Mouse (Mus musculus): ENCODE measurements around the gene Syt5. TPM values are rescaled to one million over a fixed set of nuclear protein-coding genes. Genes with fewer than 3 reads are reported as not detected.

Gene Syt5
- polyA plus RNA-seq (2015; fragmentation: Illumina TruSeq; extraction: RNeasy Lipid Tissue Mini Kit (QIAGEN cat#74804); ENCODE audit: insufficient read depth, low read depth, low replicate concordance): 2.9 TPM

DNA sequence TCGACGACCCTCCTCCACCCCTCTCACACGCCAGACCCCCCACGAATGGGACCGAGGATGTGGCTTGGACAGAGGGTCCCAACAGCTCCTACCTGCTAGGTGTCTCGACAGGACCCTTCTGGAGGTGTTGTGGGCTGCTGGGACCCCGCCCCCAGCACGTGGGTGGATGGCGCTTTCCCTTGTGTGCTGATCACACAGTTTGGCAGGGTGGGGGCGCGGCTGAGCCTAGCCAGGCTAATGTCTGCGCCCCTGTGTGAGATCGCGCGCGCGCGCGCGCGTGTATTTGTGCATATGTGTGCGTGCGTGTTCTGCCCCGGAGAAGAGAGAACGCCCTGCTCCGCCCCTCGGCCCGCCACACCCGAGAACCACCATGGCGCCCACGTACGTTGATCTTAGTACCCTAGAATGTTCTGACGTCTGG, at the start of gene Syt5:
TSS of gene Syt5 (minus strand) at position 321 of the 421 bp plus-strand sequence.

DNA sequence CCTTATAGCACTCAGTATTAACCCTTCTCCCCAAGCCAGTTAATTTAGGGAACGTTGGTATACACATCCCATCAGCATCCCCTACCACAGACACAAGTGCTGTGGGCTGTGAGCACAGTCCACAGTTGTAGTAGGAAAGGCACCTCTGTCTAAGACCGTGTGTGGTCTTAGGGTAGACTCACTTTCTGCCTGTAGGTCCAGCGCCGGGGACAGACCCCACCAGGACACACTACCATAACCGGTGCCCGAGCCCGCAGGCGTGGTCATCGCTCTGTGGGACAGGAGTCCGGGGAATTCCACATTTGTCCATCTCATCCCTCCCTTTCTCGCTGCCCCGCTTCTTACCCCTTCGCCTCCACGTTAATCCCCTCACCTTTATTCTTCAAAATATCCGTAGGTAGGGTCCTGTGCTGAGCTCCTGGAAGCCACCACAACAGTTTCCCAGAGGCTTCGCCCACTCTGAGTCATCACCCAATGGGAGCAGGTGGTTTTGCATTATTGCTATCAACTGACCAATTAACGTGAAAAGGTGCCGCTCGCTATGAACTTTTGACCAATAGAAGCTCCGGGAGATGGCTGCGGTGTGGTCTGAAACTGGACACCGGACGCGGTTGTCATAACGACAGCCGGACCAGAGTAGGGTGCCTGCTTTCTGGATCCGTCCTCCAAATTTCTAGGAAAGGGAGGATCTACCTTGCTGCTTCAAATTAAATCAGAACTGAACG, 15.2 kb downstream of the Syt5 start, which contains the start of gene Dnaaf3:
TSS of gene Dnaaf3 (minus strand) at position 449 of the 725 bp plus-strand sequence.

DNA sequence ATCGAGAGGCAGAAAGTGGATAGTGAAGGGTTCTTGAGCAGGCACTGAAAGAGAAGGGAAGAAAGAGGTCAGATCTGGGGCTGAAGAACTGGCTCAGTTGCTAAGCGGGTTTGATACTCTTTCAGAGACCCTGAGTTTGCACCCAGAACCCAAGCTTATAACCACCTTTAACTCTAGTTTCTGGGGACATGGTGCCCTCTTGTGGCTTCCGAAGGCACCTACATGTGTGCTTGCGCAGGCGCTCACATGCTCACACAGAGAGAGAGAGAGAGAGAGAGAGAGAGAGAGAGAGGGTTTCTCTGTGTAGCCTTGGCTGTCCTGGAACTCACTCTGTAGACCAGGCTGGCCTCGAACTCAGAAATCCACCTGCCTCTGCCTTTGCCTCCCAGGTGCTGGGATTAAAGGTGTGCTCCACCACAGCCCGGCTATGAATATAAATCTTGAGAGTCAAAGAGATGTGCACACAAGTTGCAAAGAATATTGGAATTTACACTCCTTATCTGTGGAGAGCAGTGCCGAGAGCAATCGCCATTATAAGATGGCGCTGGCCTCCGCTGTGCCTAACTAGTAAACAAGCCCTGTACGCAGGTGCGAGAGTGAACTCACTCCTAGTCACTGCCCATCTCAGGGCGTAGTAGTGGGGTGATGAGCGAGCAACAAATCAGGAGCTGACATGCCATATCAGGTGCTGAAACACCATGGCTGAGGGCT, 23.0 kb downstream of the Syt5 start, which contains the start of gene Tnni3:
TSS of gene Tnni3 (minus strand) at position 18 of the 711 bp plus-strand sequence.

DNA sequence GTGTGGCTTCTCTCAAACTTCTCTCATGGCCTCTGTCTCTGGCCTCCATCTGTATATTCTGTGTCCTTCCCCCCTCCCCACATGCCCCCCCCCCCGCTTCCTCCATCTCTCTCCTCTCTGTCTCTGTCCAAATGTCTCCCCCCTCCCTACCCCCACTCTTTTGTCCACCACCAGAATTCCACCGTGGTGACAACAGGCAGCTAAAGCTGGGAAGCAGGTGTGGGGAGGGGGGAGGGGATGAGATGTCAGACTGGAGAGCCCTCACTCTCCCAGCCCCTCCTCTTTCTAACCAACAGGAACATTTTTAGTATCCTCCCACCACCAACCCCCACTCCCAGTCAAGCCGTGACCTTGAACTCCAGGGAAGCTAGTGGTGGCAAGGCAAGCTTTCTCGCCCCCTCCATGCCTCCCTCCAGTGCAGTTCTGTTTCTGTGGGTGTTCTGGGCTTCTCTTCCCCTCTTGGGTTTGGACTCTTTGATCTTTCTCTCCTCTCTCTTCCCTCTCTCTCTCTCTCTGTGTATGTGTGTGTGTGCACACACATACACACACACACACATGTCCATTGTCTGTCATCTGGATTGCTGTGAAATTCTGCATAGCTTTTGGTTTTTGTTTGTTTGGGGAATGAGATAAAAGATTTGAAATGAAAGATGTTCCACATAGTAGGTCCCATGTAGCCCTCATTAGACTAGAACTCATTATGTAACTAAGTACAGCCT, 30.9 kb downstream of the Syt5 start, which contains the start of gene Tnnt1:
TSS of gene Tnnt1 (minus strand) at position 51 of the 719 bp plus-strand sequence.

DNA sequence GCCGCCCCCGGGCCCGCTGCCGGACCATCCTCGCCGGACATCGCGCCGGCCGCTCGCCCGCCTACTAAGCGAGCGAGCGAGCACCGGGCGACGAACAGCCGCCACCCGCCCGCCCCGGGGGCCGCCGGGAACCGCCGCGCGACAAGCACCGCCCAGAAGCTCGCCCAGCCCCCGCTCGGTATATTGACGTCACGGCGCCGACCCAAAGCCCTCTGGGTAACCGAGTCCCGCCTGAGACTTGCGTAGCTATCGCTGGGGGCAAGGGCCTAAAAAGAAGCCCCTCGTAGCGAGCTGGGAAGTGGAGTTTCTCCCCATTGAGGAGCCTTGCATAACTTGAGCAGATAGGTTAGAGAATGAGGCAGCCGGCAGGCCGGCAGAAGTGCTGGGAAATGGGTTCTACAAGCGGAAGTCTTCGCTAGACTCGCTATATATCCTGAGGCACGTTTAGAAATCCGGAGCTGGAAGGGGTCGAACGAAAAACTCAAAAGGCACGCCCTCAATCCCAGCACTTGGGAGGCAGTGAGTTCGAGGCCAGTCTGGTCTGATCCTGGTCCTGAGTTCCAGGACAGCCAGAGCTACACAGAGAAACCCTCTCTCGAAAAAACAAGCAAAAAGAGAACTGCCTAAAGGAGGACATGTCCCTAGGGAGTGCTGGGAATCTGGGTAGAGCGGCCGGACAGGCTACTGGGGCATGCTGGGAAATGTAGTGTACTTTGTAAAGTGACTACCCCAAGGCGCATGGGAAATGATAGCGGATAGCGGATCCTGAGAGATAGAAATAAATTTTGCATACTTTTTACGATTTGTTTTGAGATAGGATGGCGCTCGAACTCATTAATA, 45.6 kb downstream of the Syt5 start, which contains the start of gene Ppp1r12c:
TSS of gene Ppp1r12c (minus strand) at position 123 of the 840 bp plus-strand sequence.

Other genes with a start within 250 kb of the Syt5 start
- not detected for gene Ncr1, start 209.8 kb downstream of the Syt5 start, polyA plus RNA-seq (2015; fragmentation: Illumina TruSeq; extraction: RNeasy Lipid Tissue Mini Kit (QIAGEN cat#74804); ENCODE audit: insufficient read depth, low read depth, low replicate concordance)
- not detected for gene Gp6, start 149.8 kb downstream of the Syt5 start, polyA plus RNA-seq (2015; fragmentation: Illumina TruSeq; extraction: RNeasy Lipid Tissue Mini Kit (QIAGEN cat#74804); ENCODE audit: insufficient read depth, low read depth, low replicate concordance)
- 2.6 TPM for gene Rdh13, start 101.9 kb downstream of the Syt5 start, polyA plus RNA-seq (2015; fragmentation: Illumina TruSeq; extraction: RNeasy Lipid Tissue Mini Kit (QIAGEN cat#74804); ENCODE audit: insufficient read depth, low read depth, low replicate concordance)
- 1.0 TPM for gene Eps8l1, start 86.9 kb downstream of the Syt5 start, polyA plus RNA-seq (2015; fragmentation: Illumina TruSeq; extraction: RNeasy Lipid Tissue Mini Kit (QIAGEN cat#74804); ENCODE audit: insufficient read depth, low read depth, low replicate concordance)
- gene Ppp1r12c, start 45.9 kb downstream of the Syt5 start, polyA plus RNA-seq (2015; fragmentation: Illumina TruSeq; extraction: RNeasy Lipid Tissue Mini Kit (QIAGEN cat#74804); ENCODE audit: insufficient read depth, low read depth, low replicate concordance): 54.2 TPM
- gene Tnnt1, start 31.2 kb downstream of the Syt5 start, polyA plus RNA-seq (2015; fragmentation: Illumina TruSeq; extraction: RNeasy Lipid Tissue Mini Kit (QIAGEN cat#74804); ENCODE audit: insufficient read depth, low read depth, low replicate concordance): not detected
- 7.7 TPM for gene Tnni3, start 23.3 kb downstream of the Syt5 start, polyA plus RNA-seq (2015; fragmentation: Illumina TruSeq; extraction: RNeasy Lipid Tissue Mini Kit (QIAGEN cat#74804); ENCODE audit: insufficient read depth, low read depth, low replicate concordance)
- gene Dnaaf3, start 15.1 kb downstream of the Syt5 start, polyA plus RNA-seq (2015; fragmentation: Illumina TruSeq; extraction: RNeasy Lipid Tissue Mini Kit (QIAGEN cat#74804); ENCODE audit: insufficient read depth, low read depth, low replicate concordance): 0.48 TPM
- gene Ptprh, start 56.5 kb upstream of the Syt5 start, polyA plus RNA-seq (2015; fragmentation: Illumina TruSeq; extraction: RNeasy Lipid Tissue Mini Kit (QIAGEN cat#74804); ENCODE audit: insufficient read depth, low read depth, low replicate concordance): not detected
- 8.3 TPM for gene Tmem86b, start 83.9 kb upstream of the Syt5 start, polyA plus RNA-seq (2015; fragmentation: Illumina TruSeq; extraction: RNeasy Lipid Tissue Mini Kit (QIAGEN cat#74804); ENCODE audit: insufficient read depth, low read depth, low replicate concordance)
- 12.0 TPM for gene Ppp6r1, start 111.5 kb upstream of the Syt5 start, polyA plus RNA-seq (2015; fragmentation: Illumina TruSeq; extraction: RNeasy Lipid Tissue Mini Kit (QIAGEN cat#74804); ENCODE audit: insufficient read depth, low read depth, low replicate concordance)
- 10.8 TPM for gene Hspbp1, start 137.5 kb upstream of the Syt5 start, polyA plus RNA-seq (2015; fragmentation: Illumina TruSeq; extraction: RNeasy Lipid Tissue Mini Kit (QIAGEN cat#74804); ENCODE audit: insufficient read depth, low read depth, low replicate concordance)
- gene Brsk1, start 143.1 kb upstream of the Syt5 start, polyA plus RNA-seq (2015; fragmentation: Illumina TruSeq; extraction: RNeasy Lipid Tissue Mini Kit (QIAGEN cat#74804); ENCODE audit: insufficient read depth, low read depth, low replicate concordance): 2.4 TPM
- gene Tmem150b, start 177.7 kb upstream of the Syt5 start, polyA plus RNA-seq (2015; fragmentation: Illumina TruSeq; extraction: RNeasy Lipid Tissue Mini Kit (QIAGEN cat#74804); ENCODE audit: insufficient read depth, low read depth, low replicate concordance): not detected
- 21.1 TPM for gene Kmt5c, start 192.6 kb upstream of the Syt5 start, polyA plus RNA-seq (2015; fragmentation: Illumina TruSeq; extraction: RNeasy Lipid Tissue Mini Kit (QIAGEN cat#74804); ENCODE audit: insufficient read depth, low read depth, low replicate concordance)
- gene Cox6b2, start 205.6 kb upstream of the Syt5 start, polyA plus RNA-seq (2015; fragmentation: Illumina TruSeq; extraction: RNeasy Lipid Tissue Mini Kit (QIAGEN cat#74804); ENCODE audit: insufficient read depth, low read depth, low replicate concordance): 5.7 TPM
- not detected for gene Fam71e2, start 223.8 kb upstream of the Syt5 start, polyA plus RNA-seq (2015; fragmentation: Illumina TruSeq; extraction: RNeasy Lipid Tissue Mini Kit (QIAGEN cat#74804); ENCODE audit: insufficient read depth, low read depth, low replicate concordance)
- not detected for gene Il11, start 235.3 kb upstream of the Syt5 start, polyA plus RNA-seq (2015; fragmentation: Illumina TruSeq; extraction: RNeasy Lipid Tissue Mini Kit (QIAGEN cat#74804); ENCODE audit: insufficient read depth, low read depth, low replicate concordance)
- gene Tmem190, start 235.4 kb upstream of the Syt5 start, polyA plus RNA-seq (2015; fragmentation: Illumina TruSeq; extraction: RNeasy Lipid Tissue Mini Kit (QIAGEN cat#74804); ENCODE audit: insufficient read depth, low read depth, low replicate concordance): not detected
- 8.4 TPM for gene Tmem238, start 242.1 kb upstream of the Syt5 start, polyA plus RNA-seq (2015; fragmentation: Illumina TruSeq; extraction: RNeasy Lipid Tissue Mini Kit (QIAGEN cat#74804); ENCODE audit: insufficient read depth, low read depth, low replicate concordance)
- 480 TPM for gene Rpl28, start 245.3 kb upstream of the Syt5 start, polyA plus RNA-seq (2015; fragmentation: Illumina TruSeq; extraction: RNeasy Lipid Tissue Mini Kit (QIAGEN cat#74804); ENCODE audit: insufficient read depth, low read depth, low replicate concordance)

Data from pancreas, adult 10 weeks (tissue).